Mouse (Mus musculus) hindbrain, embryonic 11.5 days (tissue): ENCODE measurements at regions not wholly inside any gene's neighbourhood (a gene's known extent, or its start where the extent isn't known, plus 50 kb on each side); places are given as distances from the start of the nearest gene placed in this dataset.

Experiments
- ATAC-seq: fragments of 200-750 bp; cut with Nextera tagmentation; 2 replicates; pipeline ENCODE4 v1.8.0; 2017; ENCODE audit warnings: mild to moderate bottlenecking, moderate TSS enrichment, moderate library complexity; ENCODE audit not compliant: low FRiP score
- DNase-seq: peaks from one replicate; pipeline ENCODE4 v3.0.0-alpha.2; 2015; ENCODE audit warnings: low spot score
- H3K27ac ChIP-seq: fragments of 300-500 bp; sonication (generic); 2 replicates; pipeline ENCODE4 v1.5.1; 2014; ENCODE audit warnings: mild to moderate bottlenecking, low read depth, low read length
- H3K27me3 ChIP-seq: fragments of 300-500 bp; sonication (generic); 2 replicates; pipeline ENCODE4 v1.6.1; 2014; ENCODE audit warnings: mild to moderate bottlenecking, low read length, moderate library complexity, mixed read lengths; ENCODE audit not compliant: control insufficient read depth, insufficient read depth
- H3K36me3 ChIP-seq: fragments of 300-500 bp; sonication (generic); 2 replicates; pipeline ENCODE4 v1.6.1; 2014; ENCODE audit warnings: mild to moderate bottlenecking, low read length, moderate library complexity, mixed read lengths; ENCODE audit not compliant: control insufficient read depth, insufficient read depth
- H3K4me1 ChIP-seq: fragments of 300-500 bp; sonication (generic); replicated peaks from 2 replicates; pipeline ENCODE4 v1.6.1; 2014; ENCODE audit warnings: low read length, mixed read lengths; ENCODE audit not compliant: control insufficient read depth, insufficient read depth
- H3K4me2 ChIP-seq: fragments of 300-500 bp; sonication (generic); replicated peaks from 2 replicates; pipeline ENCODE4 v1.6.1; 2014; ENCODE audit warnings: mild to moderate bottlenecking, low read depth, low read length
- H3K4me3 ChIP-seq: fragments of 300-500 bp; sonication (generic); 2 replicates; pipeline ENCODE4 v1.5.1; 2014; ENCODE audit warnings: low read depth, low read length
- H3K9ac ChIP-seq: fragments of 300-500 bp; sonication (generic); 2 replicates; pipeline ENCODE4 v1.6.1; 2014; ENCODE audit warnings: low read depth, low read length
- H3K9me3 ChIP-seq: fragments of 300-500 bp; sonication (generic); 2 replicates; pipeline ENCODE4 v1.6.1; 2016; ENCODE audit warnings: low read length; ENCODE audit not compliant: control insufficient read depth
- WGBS: fragments of 180-500 bp; shearing (Covaris S2); extraction: QIAGEN DNeasy Blood & Tissue Kit; methylation state at CpG from one replicate; pipeline ENCODE4 v1.1.7; 2014; 5-methylcytosine and 5-hydroxymethylcytosine counted together

- no peak for ATAC-seq
- no peak for DNase-seq
- Histone ChIP-seq H3K4me3 (no peak overlapping the region), H3K9ac (no peak overlapping the region), H3K4me1 (no peaks in the 10 kb centered on the region), H3K27me3 (no peaks in the 10 kb centered on the region), H3K27ac (no peak overlapping the region), H3K4me2 (no peak overlapping the region), H3K9me3 (peaks cover 4% of the 10 kb centered on the region; the same call in 1 of the 2 replicates), H3K36me3 (no peaks in the 10 kb centered on the region)
- 65% methylated on average over 1 of the region's 1 CpGs for WGBS
Measured at GRCm38 (mm10) chr2:173970789-173971188, 105.3 kb upstream of the Stx16 start.

GRCm38 (mm10) chr2:173976314-173977053 is 99.6 kb upstream of the Stx16 start:
- DNase-seq (no peak), ATAC-seq (0 out of 2 replicates have a peak, but pooled peaks have one; percentile 54)
- Histone ChIP-seq H3K27me3 (no peaks in the 10 kb centered on the region), H3K27ac (no peak overlapping the region), H3K4me1 (0 out of 2 replicates have a peak, but pooled peaks cover 2% of the 10 kb centered on the region), H3K9me3 (peaks cover 4% of the 10 kb centered on the region; the same call in 1 of the 2 replicates), H3K4me2 (no peak overlapping the region), H3K4me3 (no peak overlapping the region), H3K36me3 (no peaks in the 10 kb centered on the region), H3K9ac (no peak overlapping the region)
- whole genome bisulfite sequencing, result 25% methylated on average over 4 of the region's 4 CpGs

- Histone ChIP-seq H3K27ac (no peak overlapping the region), H3K4me3 (no peak overlapping the region), H3K9me3 (peaks cover 4% of the 10 kb centered on the region; the same call in 1 of the 2 replicates), H3K36me3 (no peaks in the 10 kb centered on the region), H3K27me3 (no peaks in the 10 kb centered on the region), H3K9ac (no peak overlapping the region), H3K4me2 (no peak overlapping the region), H3K4me1 (0 out of 2 replicates have a peak, but pooled peaks cover 2% of the 10 kb centered on the region)
- ATAC-seq, result no peak
- no peak for DNase-seq
- 19% methylated on average over 12 of the region's 12 CpGs for WGBS
Measured at GRCm38 (mm10) chr2:173977236-173978053, 98.7 kb upstream of the Stx16 start.

- 79% methylated on average over 13 of the region's 13 CpGs for WGBS
Measured at GRCm38 (mm10) chr2:173978138-173978765, 97.9 kb upstream of the Stx16 start.

GRCm38 (mm10) chr2:173981036-173981435 is 95.1 kb upstream of the Stx16 start:
- Histone ChIP-seq H3K27me3 (no peaks in the 10 kb centered on the region), H3K27ac (no peak overlapping the region), H3K4me2 (no peak overlapping the region), H3K4me3 (no peak overlapping the region), H3K9me3 (no peaks in the 10 kb centered on the region), H3K4me1 (0 out of 2 replicates have a peak, but pooled peaks cover 2% of the 10 kb centered on the region), H3K36me3 (no peaks in the 10 kb centered on the region), H3K9ac (no peak overlapping the region)
- ATAC-seq (no peak), DNase-seq (no peak)
- WGBS, result 81% methylated on average over 9 of the region's 9 CpGs

More at GRCm38 (mm10) chr2:173978138-173978765, 97.9 kb upstream of the Stx16 start:
- Histone ChIP-seq H3K27ac (no peak overlapping the region), H3K4me1 (0 out of 2 replicates have a peak, but pooled peaks cover 2% of the 10 kb centered on the region), H3K4me3 (no peak overlapping the region), H3K4me2 (no peak overlapping the region), H3K27me3 (no peaks in the 10 kb centered on the region), H3K36me3 (no peaks in the 10 kb centered on the region), H3K9me3 (peaks cover 4% of the 10 kb centered on the region; the same call in 1 of the 2 replicates), H3K9ac (no peak overlapping the region)
- ATAC-seq, result no peak
- no peak for DNase-seq

- no peak for DNase-seq
- no peaks in the 10 kb centered on the region for H3K9me3 ChIP-seq
- no peaks in the 10 kb centered on the region for H3K27me3 ChIP-seq
- ATAC-seq, result no peak
- no peak overlapping the region for H3K4me2 ChIP-seq
- WGBS, result 87% methylated on average over 7 of the region's 7 CpGs
- no peak overlapping the region for H3K4me3 ChIP-seq
- no peak overlapping the region for H3K27ac ChIP-seq
- no peaks in the 10 kb centered on the region for H3K36me3 ChIP-seq
- H3K4me1 ChIP-seq, result no peaks in the 10 kb centered on the region
- H3K9ac ChIP-seq, result no peak overlapping the region
Measured at GRCm38 (mm10) chr2:173987516-173987915, 88.6 kb upstream of the Stx16 start.

GRCm38 (mm10) chr2:173987921-173988320 is 88.2 kb upstream of the Stx16 start:
- Histone ChIP-seq H3K9ac (no peak overlapping the region), H3K4me2 (no peak overlapping the region), H3K27ac (no peak overlapping the region), H3K4me1 (no peaks in the 10 kb centered on the region), H3K27me3 (no peaks in the 10 kb centered on the region), H3K36me3 (no peaks in the 10 kb centered on the region), H3K9me3 (no peaks in the 10 kb centered on the region), H3K4me3 (no peak overlapping the region)
- ATAC-seq, result no peak
- WGBS, result 91% methylated on average over 8 of the region's 8 CpGs
- DNase-seq, result no peak

- WGBS, result 79% methylated on average over 11 of the region's 11 CpGs
- no peaks in the 10 kb centered on the region for H3K36me3 ChIP-seq
- no peaks in the 10 kb centered on the region for H3K9me3 ChIP-seq
- 0 out of 2 replicates have a peak overlapping the region, but pooled peaks have one; percentile 3 for H3K27ac ChIP-seq
- H3K4me1 ChIP-seq, result no peaks in the 10 kb centered on the region
- no peak overlapping the region for H3K4me3 ChIP-seq
- no peak for DNase-seq
- peak; percentile 29; the same call in 1 of the 2 replicates for ATAC-seq
- H3K4me2 ChIP-seq, result no peak overlapping the region
- H3K27me3 ChIP-seq, result no peaks in the 10 kb centered on the region
- no peak overlapping the region for H3K9ac ChIP-seq
Measured at GRCm38 (mm10) chr2:173988641-173989336, 87.3 kb upstream of the Stx16 start.
